Comparison of ENCODE assay signal across 24 mouse cellular contexts in genomic region chr5:81832679-81833078, GRCm38 (mm10).
DNase-seq lines count a peak whose midpoint lies in the region; ATAC-seq lines count a peak whose summit lies in the region.
"Had no signal": no experiment of that assay in that cellular context is flagged by ENCODE, and none has a peak within 500 bp of the region (broad histone marks: within the 10 kb centered on the region; RNA-seq: fewer than 3 reads in every experiment).

No protein-coding gene starts in this region.

- peak; percentile 48 for DNase-seq in embryo, embryonic 10.5 days (ENCODE audit: low spot score)
- peak; percentile 87 for DNase-seq in embryonic facial prominence, embryonic 11.5 days (ENCODE audit: low spot score)
- peak; percentile 64 for DNase-seq in hindlimb bud, embryonic 11.5 days (ENCODE audit: extremely low spot score, low read depth, low spot score)
- peak; percentile 22 for DNase-seq in mesoderm, embryonic 11.5 days (ENCODE audit: low read depth, low spot score)
- DNase-seq in hindbrain, embryonic 14.5 days (ENCODE audit: low spot score) = no peak
- no peak for DNase-seq in gastrocnemius, postnatal 4 days (ENCODE audit: low spot score in 2 of 2)
- DNase-seq: cerebellum, adult 11-12 months; cerebellum, postnatal 14 days; gastrocnemius, postnatal 14 days; heart, adult 2 months; heart, postnatal 14 days; kidney, adult 8-10 months; kidney, postnatal 25 days; lung, adult 18-20 months; lung, postnatal 10 days; right cerebral cortex, adult 18-20 months; thymus, adult 18-20 months; thymus, postnatal 36 days had no signal

- H3K4me1 ChIP-seq in embryonic facial prominence, embryonic 11.5 days (ENCODE audit: control insufficient read depth, insufficient read depth, low read length) = no peaks in the 10 kb centered on the region
- no peaks in the 10 kb centered on the region for H3K4me1 ChIP-seq in hindbrain, embryonic 14.5 days (replicated peaks; ENCODE audit: control insufficient read depth, insufficient read depth, low read length)
- H3K4me1 ChIP-seq: heart, embryonic 13.5 days; hindbrain, embryonic 12.5 days had no signal

- no peaks in the 10 kb centered on the region for H3K27me3 ChIP-seq in embryonic facial prominence, embryonic 11.5 days (ENCODE audit: control insufficient read depth, insufficient read depth, low read length)
- no peaks in the 10 kb centered on the region for H3K27me3 ChIP-seq in hindbrain, embryonic 14.5 days (ENCODE audit: control insufficient read depth, insufficient read depth, low read length)
- H3K27me3 ChIP-seq: embryonic facial prominence, embryonic 13.5 days; heart, embryonic 13.5 days; hindbrain, embryonic 12.5 days had no signal

- WGBS in embryonic facial prominence, embryonic 11.5 days = 29% methylated on average over 2 of the region's 2 CpGs
- 75% methylated on average over 2 of the region's 2 CpGs for WGBS in hindbrain, embryonic 14.5 days

- no peak overlapping the region for H3K4me2 ChIP-seq in embryonic facial prominence, embryonic 11.5 days (ENCODE audit: low read depth, low read length)
- no peak overlapping the region for H3K4me2 ChIP-seq in hindbrain, embryonic 14.5 days (replicated peaks)
- H3K4me2 ChIP-seq: embryonic facial prominence, embryonic 13.5 days; heart, embryonic 13.5 days; hindbrain, embryonic 12.5 days; midbrain, embryonic 11.5 days had no signal

- H3K9ac ChIP-seq in embryonic facial prominence, embryonic 11.5 days (replicated peaks; ENCODE audit: low read length) = no peak overlapping the region
- no peak overlapping the region for H3K9ac ChIP-seq in hindbrain, embryonic 14.5 days
- H3K9ac ChIP-seq: embryonic facial prominence, embryonic 13.5 days; heart, embryonic 13.5 days; hindbrain, embryonic 12.5 days had no signal

- H3K9me3 ChIP-seq in embryonic facial prominence, embryonic 11.5 days (replicated peaks; ENCODE audit: control insufficient read depth, low read length) = no peaks in the 10 kb centered on the region
- H3K9me3 ChIP-seq in hindbrain, embryonic 14.5 days (ENCODE audit: control insufficient read depth, low read length) = peaks cover 11% of the 10 kb centered on the region; the same call in 1 of the 2 replicates
- H3K9me3 ChIP-seq: heart, embryonic 13.5 days; hindbrain, embryonic 12.5 days had no signal

- no peak overlapping the region for H3K27ac ChIP-seq in embryonic facial prominence, embryonic 11.5 days (replicated peaks; ENCODE audit: low read depth, low read length)
- no peak overlapping the region for H3K27ac ChIP-seq in hindbrain, embryonic 14.5 days
- H3K27ac ChIP-seq: embryonic facial prominence, embryonic 13.5 days; heart, adult 2 months; heart, embryonic 13.5 days; hindbrain, embryonic 12.5 days had no signal

- H3K4me3 ChIP-seq in embryonic facial prominence, embryonic 11.5 days (ENCODE audit: low read depth, low read length) = no peak overlapping the region
- no peak overlapping the region for H3K4me3 ChIP-seq in hindbrain, embryonic 14.5 days (replicated peaks; ENCODE audit: low read length)
- H3K4me3 ChIP-seq: embryonic facial prominence, embryonic 13.5 days; heart, adult 2 months; heart, embryonic 13.5 days; hindbrain, embryonic 12.5 days had no signal

- ATAC-seq in embryonic facial prominence, embryonic 11.5 days (replicated peaks; ENCODE audit: insufficient number of reproducible peaks, low FRiP score, low TSS enrichment, low read depth) = peak; percentile 76; the same call in 1 of the 2 replicates
- ATAC-seq in hindbrain, embryonic 14.5 days (ENCODE audit: low FRiP score) = no peak
- no peak for ATAC-seq in activated CD4-positive, CD25-positive, alpha-beta regulatory T cell, adult 4 months
- ATAC-seq: forebrain, embryonic 16.5 days had no signal

- no peaks in the 10 kb centered on the region for H3K36me3 ChIP-seq in embryonic facial prominence, embryonic 11.5 days (replicated peaks; ENCODE audit: control insufficient read depth, insufficient read depth, low read depth, low read length)
- H3K36me3 ChIP-seq in hindbrain, embryonic 14.5 days (replicated peaks; ENCODE audit: control insufficient read depth, insufficient read depth) = no peaks in the 10 kb centered on the region
- H3K36me3 ChIP-seq: embryonic facial prominence, embryonic 13.5 days; heart, embryonic 13.5 days; hindbrain, embryonic 12.5 days had no signal

Comparison
In these comparisons a context has a peak if more than half of its experiments do, and no peak if none do; other contexts are left out.
1. DNase-seq: peak in embryo, embryonic 10.5 days (single experiment), embryonic facial prominence, embryonic 11.5 days (single experiment), hindlimb bud, embryonic 11.5 days (single experiment) and mesoderm, embryonic 11.5 days (single experiment); none in hindbrain, embryonic 14.5 days (single experiment) and gastrocnemius, postnatal 4 days (0 of 2).